Mouse (Mus musculus) erythroblast, embryonic 14.5 days (primary cell): ENCODE data around the gene Fgfr2. TPM values are rescaled to one million over a fixed set of nuclear protein-coding genes. Genes with fewer than 3 reads are reported as not detected.

ENCODE experiments used
- H3K27me3 ChIP-seq: 2 replicates; pipeline ENCODE4 v1.6.1; 2012; ENCODE audit warnings: inconsistent platforms; ENCODE audit not compliant: control insufficient read depth
- H3K36me3 ChIP-seq: 2 replicates; pipeline ENCODE4 v1.6.1; 2012; ENCODE audit warnings: mild to moderate bottlenecking, inconsistent platforms; ENCODE audit not compliant: control insufficient read depth
- H3K4me1 ChIP-seq: 2 replicates; pipeline ENCODE4 v1.6.1; 2012; ENCODE audit warnings: inconsistent platforms; ENCODE audit not compliant: control insufficient read depth
- H3K4me3 ChIP-seq: replicated peaks from 2 replicates; pipeline ENCODE3; 2012; ENCODE audit warnings: moderate library complexity, mild to moderate bottlenecking, inconsistent platforms
- H3K9me3 ChIP-seq: 2 replicates; pipeline ENCODE4 v1.6.1; 2012; ENCODE audit warnings: low read length, inconsistent platforms, mixed read lengths; ENCODE audit not compliant: control insufficient read depth
- GATA1 ChIP-seq: IDR thresholded peaks from 2 replicates; pipeline ENCODE4 v1.6.1; 2012; ENCODE audit warnings: low read length, inconsistent platforms, mixed read lengths
- TAL1 ChIP-seq: IDR thresholded peaks from 3 replicates; pipeline ENCODE4 v1.6.1; 2012; ENCODE audit warnings: low read length, inconsistent platforms, mixed read lengths
- polyA plus RNA-seq: library from polyadenylated mRNA; stranded (reverse); fragments of >175 nt; gene quantifications from 2 replicates; pipeline ENCODE4 v1.2.3, GENCODE M21; 2012

Gene Fgfr2
- polyA plus RNA-seq, 1 experiment: not detected

DNA sequence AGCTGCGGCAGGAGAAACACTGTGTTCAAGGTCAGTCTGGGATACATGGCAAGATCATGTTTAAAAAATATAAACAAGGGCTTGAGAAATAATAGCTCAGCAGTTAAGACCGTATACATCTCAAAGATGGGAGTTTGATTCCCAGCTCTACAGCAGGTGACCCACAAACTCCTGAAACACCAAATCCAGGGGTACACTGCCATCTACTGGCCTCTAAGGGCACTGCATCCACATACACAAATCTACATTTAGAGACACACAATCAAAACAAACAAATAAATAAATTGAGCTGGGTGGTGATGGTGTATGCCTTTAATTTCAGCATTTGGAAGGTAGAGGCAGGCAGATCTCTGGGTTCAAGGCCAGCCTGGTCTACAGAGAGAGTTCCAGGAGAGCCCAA, 224.9 kb downstream of the Fgfr2 start:
- no peaks in the 10 kb centered on the region for H3K9me3 ChIP-seq
- TF ChIP-seq GATA1: no peak
- TF ChIP-seq TAL1: no peak
- H3K27me3 ChIP-seq: no peaks in the 10 kb centered on the region
- H3K4me1 ChIP-seq: no peaks in the 10 kb centered on the region
- no peaks in the 10 kb centered on the region for H3K36me3 ChIP-seq
- no peak overlapping the region for H3K4me3 ChIP-seq

GRCm38 (mm10) chr7:132897258-132897657, 225.9 kb downstream of the Fgfr2 start:
- Histone ChIP-seq H3K36me3 (no peaks in the 10 kb centered on the region), H3K4me3 (no peak overlapping the region), H3K4me1 (no peaks in the 10 kb centered on the region), H3K27me3 (no peaks in the 10 kb centered on the region), H3K9me3 (no peaks in the 10 kb centered on the region)
- TF ChIP-seq TAL1 (no peak), GATA1 (no peak)

- H3K4me3 ChIP-seq: no peak overlapping the region
- H3K9me3 ChIP-seq: no peaks in the 10 kb centered on the region
- H3K36me3 ChIP-seq: no peaks in the 10 kb centered on the region
- no peak for TF ChIP-seq GATA1
- TF ChIP-seq TAL1: no peak
- no peaks in the 10 kb centered on the region for H3K27me3 ChIP-seq
- no peaks in the 10 kb centered on the region for H3K4me1 ChIP-seq
Measured at GRCm38 (mm10) chr7:132896206-132896815, 226.8 kb downstream of the Fgfr2 start.

DNA sequence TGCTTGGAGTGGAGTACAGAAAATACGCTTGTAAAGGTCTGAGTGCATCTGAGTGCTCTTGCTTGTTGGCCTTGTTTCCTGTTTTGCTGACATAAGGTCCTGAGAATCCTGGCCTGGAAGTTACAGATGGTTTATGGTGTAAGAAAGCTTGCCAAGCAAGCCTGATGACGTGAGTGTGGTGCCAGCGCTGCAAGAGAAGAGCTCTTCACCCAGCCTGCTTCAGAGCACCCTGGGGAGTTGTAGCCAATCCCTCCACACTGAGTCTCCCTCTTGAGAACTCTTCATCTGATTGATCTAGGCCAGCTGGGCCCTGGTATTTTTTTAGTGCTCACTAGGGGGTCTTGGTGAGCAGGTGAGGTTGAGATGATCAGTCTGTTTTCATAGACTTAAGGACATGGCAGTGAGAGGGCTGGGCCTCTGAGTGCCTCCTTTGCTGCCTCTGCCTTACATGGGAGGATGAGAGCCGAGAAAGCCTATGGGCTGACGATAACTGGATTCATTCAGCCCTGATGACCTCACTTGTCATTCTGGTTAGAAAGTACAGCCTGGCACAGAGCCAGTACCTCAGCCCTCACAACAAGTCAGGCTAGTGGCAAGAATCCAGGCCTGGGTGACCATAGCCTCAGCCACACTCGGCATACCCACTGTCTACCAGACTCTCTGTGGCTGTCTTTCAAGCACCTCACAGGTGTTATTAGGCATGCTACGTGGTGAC, 228.2 kb downstream of the Fgfr2 start:
- no peak for TF ChIP-seq TAL1
- no peak for TF ChIP-seq GATA1
- Histone ChIP-seq H3K4me1 (no peaks in the 10 kb centered on the region), H3K27me3 (no peaks in the 10 kb centered on the region), H3K9me3 (no peaks in the 10 kb centered on the region), H3K4me3 (no peak overlapping the region), H3K36me3 (no peaks in the 10 kb centered on the region)

DNA sequence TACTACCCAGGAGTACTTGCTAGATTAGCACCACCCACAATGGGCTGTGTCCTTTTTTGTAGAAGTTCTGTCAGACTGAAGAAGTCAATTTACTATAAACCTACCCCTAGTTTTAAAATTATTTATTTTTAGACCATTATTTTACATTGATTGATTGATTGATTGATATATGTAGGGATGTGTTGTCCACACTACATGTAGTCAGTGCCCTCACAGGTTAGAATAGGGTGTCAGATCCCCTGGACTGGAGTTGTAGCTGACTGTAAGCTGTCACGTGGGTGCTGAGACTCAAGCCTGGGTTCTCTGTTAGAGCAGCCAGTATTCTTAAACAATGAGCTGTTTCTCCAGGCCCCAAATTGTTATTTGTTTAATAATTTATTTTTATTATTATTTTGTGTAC, 229.8 kb downstream of the Fgfr2 start:
- no peak overlapping the region for H3K4me3 ChIP-seq
- TF ChIP-seq GATA1 (no peak), TAL1 (no peak)
- H3K9me3 ChIP-seq: no peaks in the 10 kb centered on the region
- no peaks in the 10 kb centered on the region for H3K27me3 ChIP-seq
- H3K36me3 ChIP-seq: no peaks in the 10 kb centered on the region
- H3K4me1 ChIP-seq: peaks cover 4% of the 10 kb centered on the region

GRCm38 (mm10) chr7:132892806-132893205, 230.3 kb downstream of the Fgfr2 start:
- no peak for TF ChIP-seq TAL1
- TF ChIP-seq GATA1: no peak
- peaks cover 9% of the 10 kb centered on the region for H3K4me1 ChIP-seq

GRCm38 (mm10) chr7:132892311-132892661, 230.9 kb downstream of the Fgfr2 start:
- H3K4me3 ChIP-seq: no peak overlapping the region
- TF ChIP-seq GATA1 (no peak), TAL1 (no peak)
- peaks cover 14% of the 10 kb centered on the region for H3K4me1 ChIP-seq
- no peaks in the 10 kb centered on the region for H3K27me3 ChIP-seq
- H3K9me3 ChIP-seq: no peaks in the 10 kb centered on the region
- no peaks in the 10 kb centered on the region for H3K36me3 ChIP-seq

More at GRCm38 (mm10) chr7:132892806-132893205, 230.3 kb downstream of the Fgfr2 start:
- H3K4me3 ChIP-seq: no peak overlapping the region
- H3K9me3 ChIP-seq: no peaks in the 10 kb centered on the region
- H3K36me3 ChIP-seq: no peaks in the 10 kb centered on the region
- no peaks in the 10 kb centered on the region for H3K27me3 ChIP-seq

DNA sequence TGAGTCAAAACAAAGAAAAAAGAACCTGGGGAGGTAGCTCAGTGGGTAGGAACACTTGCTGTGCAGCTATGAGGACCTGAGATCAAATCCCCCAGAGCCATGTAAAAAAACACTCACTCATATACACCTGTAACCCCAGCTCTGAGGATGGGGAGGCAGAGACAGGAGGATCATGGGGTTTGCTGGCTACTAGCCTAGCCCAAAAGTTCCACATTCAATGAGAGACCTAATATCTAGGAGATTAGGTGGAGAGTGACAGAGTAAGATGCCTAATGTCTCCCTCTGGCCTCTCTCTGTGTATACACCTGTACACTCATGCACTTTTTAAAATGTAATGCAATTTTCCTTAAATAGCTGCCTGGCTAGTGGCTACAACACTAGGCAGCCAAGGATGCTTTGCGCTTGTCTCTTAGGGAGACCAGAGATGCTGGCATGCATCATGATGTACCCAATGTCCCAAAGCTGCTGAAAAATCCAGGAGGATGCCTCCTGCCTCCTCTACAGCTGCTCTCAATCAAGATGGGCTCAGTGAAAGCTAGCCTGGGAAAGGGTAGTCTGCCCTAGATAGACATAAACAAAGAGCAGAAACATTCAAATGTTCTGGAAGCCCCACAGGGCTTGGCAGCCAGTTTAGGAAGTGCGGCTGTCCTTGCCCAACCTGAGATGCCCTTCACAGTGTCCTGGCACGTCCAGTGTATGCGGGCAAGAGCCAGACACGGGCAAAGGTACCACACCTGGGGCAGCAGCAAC, 231.4 kb downstream of the Fgfr2 start:
- no peaks in the 10 kb centered on the region for H3K36me3 ChIP-seq

DNA sequence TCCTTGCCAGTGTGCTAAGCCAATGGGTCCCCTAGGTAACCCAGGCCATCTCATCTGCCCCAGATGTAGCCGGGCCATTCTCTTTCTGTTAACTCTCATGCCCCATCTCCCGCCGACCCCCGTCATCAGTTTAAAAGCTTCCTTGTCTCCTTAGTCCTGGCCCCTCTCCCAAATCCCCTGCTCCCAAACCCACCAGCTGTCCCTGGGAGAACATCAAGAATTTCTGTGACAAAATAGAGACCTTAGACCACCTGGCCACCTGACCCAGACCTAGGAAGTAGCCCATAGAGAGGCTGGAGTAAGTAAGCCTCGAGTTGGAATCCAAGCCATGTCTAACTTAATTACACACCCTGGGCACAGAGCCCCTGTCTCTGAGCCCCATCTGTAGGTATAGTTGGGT, 232.9 kb downstream of the Fgfr2 start:
- Histone ChIP-seq H3K27me3 (no peaks in the 10 kb centered on the region), H3K4me3 (no peak overlapping the region), H3K9me3 (no peaks in the 10 kb centered on the region), H3K4me1 (peaks cover 15% of the 10 kb centered on the region), H3K36me3 (peaks cover 5% of the 10 kb centered on the region)
- no peak for TF ChIP-seq TAL1

More for the DNA sequence above, 231.4 kb downstream of the Fgfr2 start:
- peaks cover 15% of the 10 kb centered on the region for H3K4me1 ChIP-seq
- H3K4me3 ChIP-seq: no peak overlapping the region
- H3K27me3 ChIP-seq: no peaks in the 10 kb centered on the region
- H3K9me3 ChIP-seq: no peaks in the 10 kb centered on the region
- TF ChIP-seq GATA1 (no peak), TAL1 (no peak)
